Mouse (Mus musculus): Measurements from ENCODE around the gene Ptges2.

Gene Ptges2

DNA sequence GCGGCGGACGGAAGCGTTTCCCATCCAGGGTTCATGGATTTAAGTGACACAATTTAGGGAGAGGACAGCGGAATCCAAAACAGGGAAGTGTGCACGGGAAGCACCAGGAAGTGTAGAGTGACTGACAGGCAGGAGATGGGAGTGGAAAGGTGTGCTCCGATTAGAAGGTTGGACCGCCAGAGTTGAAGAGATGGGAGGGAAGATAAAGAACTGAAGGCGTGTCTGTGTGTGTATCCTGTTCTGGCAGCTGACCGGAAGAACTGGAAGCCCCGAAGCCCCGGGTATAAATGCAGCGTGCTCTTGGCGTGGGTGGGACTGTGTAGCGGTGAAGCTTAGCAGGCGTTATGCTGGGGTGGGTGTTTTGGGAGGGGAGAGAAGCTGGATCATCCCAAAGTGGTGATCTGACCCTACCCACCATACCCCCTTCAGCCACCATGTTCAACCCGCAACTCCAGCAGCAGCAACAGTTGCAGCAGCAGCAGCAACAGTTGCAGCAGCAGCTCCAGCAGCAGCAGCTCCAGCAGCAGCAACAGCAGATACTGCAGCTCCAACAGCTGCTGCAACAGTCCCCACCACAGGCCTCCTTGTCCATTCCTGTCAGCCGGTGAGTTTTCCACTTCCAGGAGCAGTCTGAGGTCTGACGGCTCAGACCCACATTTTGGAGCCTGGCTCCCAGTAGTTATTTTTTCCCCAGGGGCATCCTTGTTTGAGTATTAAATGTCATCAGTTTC lies 32.2 kb upstream of the Ptges2 start:
- Histone ChIP-seq H3K36me3 (ENCODE audit: insufficient read depth, low read length) (peaks cover 6% of the 10 kb centered on the region), H3K27me3 (ENCODE audit: insufficient read depth, low read length) (peaks cover 20% of the 10 kb centered on the region)
- TF ChIP-seq NANOG (IDR thresholded peaks at IDR 0.05; ENCODE audit: borderline replicate concordance, low read length) (no peak), CTCF (conservative IDR thresholded peaks at IDR 0.05; ENCODE audit: low read length) (no peak), POU5F1 (IDR thresholded peaks at IDR 0.05; ENCODE audit: borderline replicate concordance, low read length) (no peak)

DNA sequence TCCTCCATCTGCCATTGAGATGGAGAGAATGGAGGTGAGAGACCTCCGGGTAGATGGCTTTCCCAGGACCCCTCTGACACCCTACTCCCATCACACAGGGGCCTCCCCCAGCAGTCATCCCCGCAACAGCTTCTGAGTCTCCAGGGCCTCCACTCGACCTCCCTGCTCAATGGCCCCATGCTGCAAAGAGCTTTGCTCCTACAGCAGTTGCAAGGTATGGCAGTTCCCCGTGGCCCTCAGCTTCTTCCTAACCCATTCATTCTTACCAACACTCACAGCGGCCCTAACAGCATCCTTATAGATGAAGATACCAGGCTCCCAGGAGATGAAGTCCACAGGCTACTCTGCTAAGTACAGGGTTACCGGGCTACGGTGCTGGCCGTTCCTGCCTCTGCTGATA lies 31.6 kb upstream of the Ptges2 start:
- H3K9me3 ChIP-seq (ENCODE audit: low read length) = no peaks in the 10 kb centered on the region
- H3K36me3 ChIP-seq (ENCODE audit: insufficient read depth, low read length) = peaks cover 6% of the 10 kb centered on the region
- H3K4me3 ChIP-seq (replicated peaks; ENCODE audit: low read length) = no peak overlapping the region
- TF ChIP-seq POU5F1 (IDR thresholded peaks at IDR 0.05; ENCODE audit: borderline replicate concordance, low read length) = no peak
- no peak for TF ChIP-seq NANOG (IDR thresholded peaks at IDR 0.05; ENCODE audit: borderline replicate concordance, low read length)
- TF ChIP-seq CTCF (conservative IDR thresholded peaks at IDR 0.05; ENCODE audit: low read length) = no peak
- H3K27me3 ChIP-seq (ENCODE audit: insufficient read depth, low read length) = peaks cover 20% of the 10 kb centered on the region
- peaks cover 31% of the 10 kb centered on the region for H3K4me1 ChIP-seq (replicated peaks; ENCODE audit: low read depth, low read length)

More for the DNA sequence above, 32.2 kb upstream of the Ptges2 start:
- H3K4me1 ChIP-seq (replicated peaks; ENCODE audit: low read depth, low read length) = peaks cover 32% of the 10 kb centered on the region
- peak overlapping the region; percentile 89 for H3K4me3 ChIP-seq (replicated peaks; ENCODE audit: low read length)
- no peaks in the 10 kb centered on the region for H3K9me3 ChIP-seq (ENCODE audit: low read length)

GRCm38 (mm10) chr2:32367315-32367714 lies 28.4 kb upstream of the Ptges2 start:
- no peaks in the 10 kb centered on the region for H3K9me3 ChIP-seq (ENCODE audit: low read length)

DNA sequence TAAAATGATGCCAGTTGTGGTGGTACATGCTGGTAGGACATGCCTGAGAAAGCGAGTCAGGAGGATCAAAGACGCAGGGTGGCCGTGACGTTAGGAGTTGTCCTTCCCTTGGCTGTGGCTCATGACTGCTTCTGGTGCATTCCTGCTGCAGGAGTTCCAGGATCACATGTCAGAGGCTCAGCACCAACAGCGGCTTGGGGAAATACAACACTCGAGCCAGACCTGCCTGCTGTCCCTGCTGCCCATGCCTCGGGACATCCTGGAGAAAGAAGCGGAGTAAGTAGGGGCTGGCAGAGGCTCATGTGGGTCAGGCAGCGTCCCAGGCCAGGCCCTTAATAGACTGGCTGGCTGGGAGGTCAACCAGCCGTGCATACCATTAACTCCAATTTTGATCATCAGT lies 21.5 kb upstream of the Ptges2 start:
- Histone ChIP-seq H3K36me3 (ENCODE audit: insufficient read depth, low read length) (peaks cover 80% of the 10 kb centered on the region), H3K27me3 (ENCODE audit: insufficient read depth, low read length) (peaks cover 2% of the 10 kb centered on the region), H3K4me1 (replicated peaks; ENCODE audit: low read depth, low read length) (peaks cover 26% of the 10 kb centered on the region), H3K4me3 (replicated peaks; ENCODE audit: low read length) (no peak overlapping the region), H3K9me3 (ENCODE audit: low read length) (no peaks in the 10 kb centered on the region)
- no peak for TF ChIP-seq NANOG (IDR thresholded peaks at IDR 0.05; ENCODE audit: borderline replicate concordance, low read length)
- TF ChIP-seq CTCF (conservative IDR thresholded peaks at IDR 0.05; ENCODE audit: low read length) = no peak
- TF ChIP-seq POU5F1 (IDR thresholded peaks at IDR 0.05; ENCODE audit: borderline replicate concordance, low read length) = no peak

More at GRCm38 (mm10) chr2:32367315-32367714, 28.4 kb upstream of the Ptges2 start:
- TF ChIP-seq POU5F1 (IDR thresholded peaks at IDR 0.05; ENCODE audit: borderline replicate concordance, low read length) (no peak), CTCF (conservative IDR thresholded peaks at IDR 0.05; ENCODE audit: low read length) (no peak), NANOG (IDR thresholded peaks at IDR 0.05; ENCODE audit: borderline replicate concordance, low read length) (no peak)
- Histone ChIP-seq H3K36me3 (ENCODE audit: insufficient read depth, low read length) (peaks cover 30% of the 10 kb centered on the region), H3K4me1 (replicated peaks; ENCODE audit: low read depth, low read length) (peaks cover 23% of the 10 kb centered on the region), H3K27me3 (ENCODE audit: insufficient read depth, low read length) (peaks cover 5% of the 10 kb centered on the region), H3K4me3 (replicated peaks; ENCODE audit: low read length) (no peak overlapping the region)

- TF ChIP-seq NANOG (IDR thresholded peaks at IDR 0.05; ENCODE audit: borderline replicate concordance, low read length) (no peak), POU5F1 (IDR thresholded peaks at IDR 0.05; ENCODE audit: borderline replicate concordance, low read length) (no peak), CTCF (conservative IDR thresholded peaks at IDR 0.05; ENCODE audit: low read length) (no peak)
- peaks cover 26% of the 10 kb centered on the region for H3K4me1 ChIP-seq (replicated peaks; ENCODE audit: low read depth, low read length)
- peaks cover 82% of the 10 kb centered on the region for H3K36me3 ChIP-seq (ENCODE audit: insufficient read depth, low read length)
- H3K9me3 ChIP-seq (ENCODE audit: low read length) = no peaks in the 10 kb centered on the region
- peaks cover 14% of the 10 kb centered on the region for H3K27me3 ChIP-seq (ENCODE audit: insufficient read depth, low read length)
- H3K4me3 ChIP-seq (replicated peaks; ENCODE audit: low read length) = no peak overlapping the region
Measured at GRCm38 (mm10) chr2:32375317-32375940, 20.3 kb upstream of the Ptges2 start.

DNA sequence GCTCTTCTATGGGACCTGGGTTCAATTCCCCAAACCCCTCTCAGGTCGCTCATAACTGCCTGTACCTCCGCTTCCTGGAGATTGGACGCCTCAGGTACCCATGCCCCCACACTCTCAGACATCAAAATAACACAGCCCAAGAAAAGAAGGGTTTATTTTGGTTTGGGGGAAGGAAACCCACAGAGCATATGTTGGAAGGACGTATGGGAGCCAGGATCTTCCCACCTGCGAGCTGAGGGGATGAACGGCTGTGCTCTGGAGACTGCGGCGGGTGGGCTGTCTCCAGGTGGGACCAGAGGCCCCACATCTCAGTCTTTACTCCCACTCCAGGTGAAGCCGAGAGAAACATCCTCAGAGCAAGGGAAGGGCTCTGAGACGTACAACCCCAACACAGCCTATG lies 18.7 kb upstream of the Ptges2 start:
- Histone ChIP-seq H3K36me3 (ENCODE audit: insufficient read depth, low read length) (peaks cover 67% of the 10 kb centered on the region), H3K4me1 (replicated peaks; ENCODE audit: low read depth, low read length) (peaks cover 34% of the 10 kb centered on the region), H3K9me3 (ENCODE audit: low read length) (no peaks in the 10 kb centered on the region), H3K27me3 (ENCODE audit: insufficient read depth, low read length) (peaks cover 27% of the 10 kb centered on the region), H3K4me3 (replicated peaks; ENCODE audit: low read length) (no peak overlapping the region)
- TF ChIP-seq NANOG (IDR thresholded peaks at IDR 0.05; ENCODE audit: borderline replicate concordance, low read length) (no peak), CTCF (conservative IDR thresholded peaks at IDR 0.05; ENCODE audit: low read length) (no peak), POU5F1 (IDR thresholded peaks at IDR 0.05; ENCODE audit: borderline replicate concordance, low read length) (no peak)

GRCm38 (mm10) chr2:32380001-32380500 lies 15.6 kb upstream of the Ptges2 start:
- Histone ChIP-seq H3K4me3 (replicated peaks; ENCODE audit: low read length) (no peak overlapping the region), H3K9me3 (ENCODE audit: low read length) (no peaks in the 10 kb centered on the region), H3K4me1 (replicated peaks; ENCODE audit: low read depth, low read length) (peaks cover 25% of the 10 kb centered on the region), H3K36me3 (ENCODE audit: insufficient read depth, low read length) (peaks cover 49% of the 10 kb centered on the region), H3K27me3 (ENCODE audit: insufficient read depth, low read length) (peaks cover 56% of the 10 kb centered on the region)
- TF ChIP-seq POU5F1 (IDR thresholded peaks at IDR 0.05; ENCODE audit: borderline replicate concordance, low read length) = no peak
- TF ChIP-seq NANOG (IDR thresholded peaks at IDR 0.05; ENCODE audit: borderline replicate concordance, low read length) = no peak
- no peak for TF ChIP-seq CTCF (conservative IDR thresholded peaks at IDR 0.05; ENCODE audit: low read length)

- TF ChIP-seq POU5F1 (IDR thresholded peaks at IDR 0.05; ENCODE audit: borderline replicate concordance, low read length) (no peak), CTCF (conservative IDR thresholded peaks at IDR 0.05; ENCODE audit: low read length) (no peak), NANOG (IDR thresholded peaks at IDR 0.05; ENCODE audit: borderline replicate concordance, low read length) (no peak)
Measured at GRCm38 (mm10) chr2:32381141-32381774, 14.4 kb upstream of the Ptges2 start.

More at GRCm38 (mm10) chr2:32381141-32381774, 14.4 kb upstream of the Ptges2 start:
- Histone ChIP-seq H3K4me1 (replicated peaks; ENCODE audit: low read depth, low read length) (peaks cover 17% of the 10 kb centered on the region), H3K4me3 (replicated peaks; ENCODE audit: low read length) (peak overlapping the region; percentile 93), H3K9me3 (ENCODE audit: low read length) (peaks cover 7% of the 10 kb centered on the region; the same call in 1 of the 2 replicates), H3K27me3 (ENCODE audit: insufficient read depth, low read length) (peaks cover 61% of the 10 kb centered on the region), H3K36me3 (ENCODE audit: insufficient read depth, low read length) (peaks cover 37% of the 10 kb centered on the region)

All from E14TG2a.4 (cell line).